Mouse (Mus musculus) heart, embryonic 10.5 days (tissue): ENCODE measurements around the gene Cyp46a1. TPM values are rescaled to one million over a fixed set of nuclear protein-coding genes. Genes with fewer than 3 reads are reported as not detected.

Experiments used
- DNase-seq: peaks from one replicate; pipeline ENCODE4 v3.0.0-alpha.2; 2017; ENCODE audit warnings: low spot score
- H3K27ac ChIP-seq: fragments of 300-500 bp; sonication (generic); 2 replicates; pipeline ENCODE4 v1.5.1; 2016; ENCODE audit warnings: mild to moderate bottlenecking
- H3K27me3 ChIP-seq: fragments of 300-500 bp; sonication (generic); 2 replicates; pipeline ENCODE4 v1.6.1; 2016; ENCODE audit warnings: mild to moderate bottlenecking; ENCODE audit not compliant: poor library complexity, insufficient read depth, severe bottlenecking
- H3K36me3 ChIP-seq: fragments of 300-500 bp; sonication (generic); 2 replicates; pipeline ENCODE4 v1.6.1; 2016; ENCODE audit warnings: mild to moderate bottlenecking, moderate library complexity
- H3K4me1 ChIP-seq: fragments of 300-500 bp; sonication (generic); 2 replicates; pipeline ENCODE4 v1.6.1; 2016; ENCODE audit warnings: mild to moderate bottlenecking
- H3K4me3 ChIP-seq: fragments of 300-500 bp; sonication (generic); 2 replicates; pipeline ENCODE4 v1.5.1; 2016; ENCODE audit warnings: mild to moderate bottlenecking, moderate library complexity
- H3K9me3 ChIP-seq: fragments of 300-500 bp; sonication (generic); 2 replicates; pipeline ENCODE4 v1.6.1; 2016; ENCODE audit warnings: mild to moderate bottlenecking, moderate library complexity
- WGBS: fragments of 180-500 bp; shearing (Covaris S2); methylation state at CpG from one replicate; pipeline ENCODE4 v1.1.7; 2016; 5-methylcytosine and 5-hydroxymethylcytosine counted together
- polyA plus RNA-seq: library from polyadenylated mRNA; unstranded; fragments of >200 nt; fragmentation: Nextera tagmentation; extraction: Ambion mirVana; gene quantifications from 2 replicates; pipeline ENCODE4 v1.2.1, GENCODE M21; 2016

Gene Cyp46a1
- polyA plus RNA-seq, 1 experiment from 2014 or later: 4.4 TPM

DNA sequence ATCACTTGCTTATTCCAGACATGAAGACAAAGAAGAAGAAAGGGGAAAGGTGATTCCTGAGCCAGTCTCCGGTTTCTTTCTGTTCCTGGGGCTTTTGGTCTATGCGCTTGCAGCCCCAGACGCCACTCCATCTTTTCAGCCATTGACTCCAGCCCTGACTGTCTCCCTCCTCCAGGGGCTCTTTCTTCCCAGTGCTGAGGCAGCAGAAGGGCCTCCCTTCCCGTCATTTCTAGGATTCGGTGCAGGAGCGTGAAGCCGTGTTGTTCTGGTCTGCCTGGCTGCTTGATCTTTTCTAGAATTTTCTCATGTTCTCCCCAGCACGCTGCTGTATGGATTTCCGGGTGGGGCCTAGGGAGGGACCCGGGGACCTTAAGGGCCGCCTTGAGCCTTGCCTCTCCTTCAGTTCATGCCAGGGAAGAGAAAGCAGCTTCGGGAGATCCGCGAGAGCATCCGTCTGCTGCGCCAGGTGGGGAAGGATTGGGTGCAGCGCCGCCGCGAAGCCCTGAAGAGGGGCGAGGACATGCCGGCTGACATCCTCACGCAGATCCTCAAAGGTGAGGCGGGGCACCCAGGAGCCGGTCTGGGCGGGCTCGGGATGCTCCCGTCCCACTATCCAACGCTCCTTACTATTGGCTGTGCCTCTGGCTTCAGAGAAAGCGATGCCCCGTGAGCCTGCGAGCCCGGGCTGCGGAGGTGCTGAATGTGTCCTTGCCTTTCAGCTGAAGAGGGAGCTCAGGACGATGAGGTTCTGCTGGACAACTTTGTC, 18.4 kb downstream of the Cyp46a1 start:
- Histone ChIP-seq H3K4me1 (peaks cover 8% of the 10 kb centered on the region), H3K9me3 (no peaks in the 10 kb centered on the region), H3K27ac (no peak overlapping the region), H3K27me3 (peaks cover 88% of the 10 kb centered on the region), H3K36me3 (no peaks in the 10 kb centered on the region), H3K4me3 (peak overlapping the region; percentile 49)
- no peak for DNase-seq
- WGBS: 9% methylated on average over 35 of the region's 35 CpGs

DNA sequence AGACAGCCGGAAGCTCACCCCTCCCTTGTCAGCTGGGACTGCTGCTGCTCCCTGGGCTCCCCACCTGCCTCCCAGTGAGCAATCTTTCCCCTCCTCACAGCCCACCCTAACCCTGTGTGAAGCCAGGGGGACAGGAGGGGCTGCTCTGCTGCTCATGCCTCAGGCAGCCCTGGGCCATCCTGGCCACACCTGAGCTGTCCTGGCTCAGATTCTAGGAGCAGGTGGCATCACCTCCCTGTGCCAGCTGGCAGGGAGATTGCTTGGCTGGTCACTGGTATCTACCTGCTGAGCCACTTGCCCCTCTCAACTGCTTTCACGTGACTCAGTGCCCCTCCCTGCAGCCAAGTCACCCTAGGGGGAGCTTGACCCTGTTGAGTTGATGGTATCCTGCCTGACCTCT, 20.1 kb downstream of the Cyp46a1 start:
- Histone ChIP-seq H3K4me1 (peaks cover 8% of the 10 kb centered on the region), H3K27me3 (peaks cover 79% of the 10 kb centered on the region), H3K27ac (no peak overlapping the region), H3K4me3 (no peak overlapping the region), H3K36me3 (no peaks in the 10 kb centered on the region), H3K9me3 (no peaks in the 10 kb centered on the region)
- WGBS: 63% methylated on average over 2 of the region's 2 CpGs
- no peak for DNase-seq

DNA sequence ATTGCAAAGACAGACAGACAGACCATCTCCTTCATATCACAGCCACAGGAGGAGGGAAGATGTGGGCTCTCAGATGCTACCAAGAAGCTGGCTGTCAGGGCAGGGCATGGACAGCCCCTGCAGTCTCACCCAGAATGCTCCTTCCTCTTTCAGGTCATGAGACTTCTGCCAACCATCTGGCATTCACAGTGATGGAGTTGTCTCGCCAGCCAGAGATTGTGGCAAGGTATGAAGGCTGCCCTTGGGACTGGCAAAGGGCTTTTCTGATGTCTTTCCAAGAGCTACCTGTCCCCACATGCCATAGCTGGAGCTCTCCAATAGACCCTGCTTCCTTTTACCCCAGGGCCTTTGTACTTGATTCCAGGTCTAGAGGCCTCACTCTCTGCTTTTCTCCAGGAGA, 21.1 kb downstream of the Cyp46a1 start:
- Histone ChIP-seq H3K27ac (no peak overlapping the region), H3K27me3 (peaks cover 70% of the 10 kb centered on the region), H3K4me3 (no peak overlapping the region), H3K9me3 (no peaks in the 10 kb centered on the region), H3K36me3 (no peaks in the 10 kb centered on the region), H3K4me1 (peaks cover 11% of the 10 kb centered on the region)
- WGBS: 78% methylated on average over 1 of the region's 1 CpGs
- DNase-seq: no peak

DNA sequence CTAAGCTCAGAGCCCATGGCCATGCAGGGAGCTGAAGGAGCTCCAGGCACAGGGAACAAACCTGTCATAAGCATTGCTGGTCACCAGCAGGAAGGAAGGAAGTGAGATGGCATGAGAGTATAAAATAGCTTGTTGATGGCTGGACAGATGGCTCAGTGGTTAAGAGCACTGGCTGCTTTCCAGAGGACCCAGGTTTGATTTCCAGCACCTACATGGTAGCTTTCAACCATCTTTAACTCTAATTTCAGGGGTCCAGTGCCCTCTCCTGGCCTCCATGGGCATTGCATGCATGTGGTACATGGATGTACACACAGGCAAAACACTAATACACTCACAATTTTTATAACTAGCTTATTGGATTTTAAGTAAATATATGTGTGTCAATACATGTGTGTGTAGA, 21.8 kb downstream of the Cyp46a1 start:
- Histone ChIP-seq H3K27me3 (peaks cover 64% of the 10 kb centered on the region), H3K4me1 (peaks cover 12% of the 10 kb centered on the region), H3K9me3 (no peaks in the 10 kb centered on the region), H3K36me3 (no peaks in the 10 kb centered on the region), H3K4me3 (no peak overlapping the region), H3K27ac (no peak overlapping the region)
- DNase-seq: no peak

DNA sequence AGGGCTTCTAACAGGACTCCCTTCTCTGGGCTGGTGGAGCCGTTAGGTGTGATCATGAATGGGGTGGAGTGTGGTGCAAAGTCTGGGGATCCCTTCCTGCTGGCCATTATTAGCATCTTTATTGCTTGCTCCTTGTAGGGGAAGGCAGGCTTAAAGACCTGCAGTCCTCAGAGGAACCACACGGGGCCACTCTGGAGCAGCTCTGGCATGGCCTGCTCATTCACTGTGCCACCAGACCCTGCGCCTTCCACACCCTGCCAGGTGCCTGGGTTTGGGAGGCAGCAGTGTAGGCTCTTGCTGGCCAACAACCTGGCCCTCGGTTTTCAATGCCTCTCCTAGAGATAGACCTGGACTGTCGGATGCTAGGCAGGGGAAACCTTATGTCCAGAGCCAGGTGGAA, 29.6 kb downstream of the Cyp46a1 start:
- DNase-seq: peak; percentile 84
- Histone ChIP-seq H3K4me1 (peaks cover 43% of the 10 kb centered on the region), H3K9me3 (no peaks in the 10 kb centered on the region), H3K27me3 (peaks cover 27% of the 10 kb centered on the region), H3K36me3 (no peaks in the 10 kb centered on the region), H3K4me3 (no peak overlapping the region), H3K27ac (no peak overlapping the region)
- WGBS: 5% methylated on average over 5 of the region's 5 CpGs

DNA sequence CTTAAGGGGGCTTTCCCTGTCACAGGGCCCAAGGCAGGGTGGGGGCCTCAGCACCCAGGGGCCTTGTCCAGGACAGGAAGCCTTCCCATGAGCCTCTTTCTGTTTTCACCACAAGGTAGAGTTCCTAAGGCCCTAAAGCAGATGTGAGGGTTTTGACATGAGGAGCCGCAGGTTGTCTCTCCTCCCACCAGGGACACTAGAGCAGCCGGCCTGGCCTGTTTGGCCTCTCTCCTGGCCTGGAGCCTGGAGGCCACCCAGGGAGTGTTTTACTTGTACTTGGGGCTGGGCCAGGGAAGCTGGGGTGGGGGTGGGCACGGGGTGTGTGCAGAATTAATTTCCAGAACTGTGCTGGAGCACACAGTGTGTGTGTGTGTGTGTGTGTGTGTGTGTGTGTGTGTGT, 31.2 kb downstream of the Cyp46a1 start:
- H3K27ac ChIP-seq: no peak overlapping the region
- DNase-seq: no peak
- H3K9me3 ChIP-seq: no peaks in the 10 kb centered on the region
- 31% methylated on average over 3 of the region's 3 CpGs for WGBS
- H3K36me3 ChIP-seq: no peaks in the 10 kb centered on the region
- no peak overlapping the region for H3K4me3 ChIP-seq
- H3K27me3 ChIP-seq: peaks cover 27% of the 10 kb centered on the region
- H3K4me1 ChIP-seq: peaks cover 55% of the 10 kb centered on the region

DNA sequence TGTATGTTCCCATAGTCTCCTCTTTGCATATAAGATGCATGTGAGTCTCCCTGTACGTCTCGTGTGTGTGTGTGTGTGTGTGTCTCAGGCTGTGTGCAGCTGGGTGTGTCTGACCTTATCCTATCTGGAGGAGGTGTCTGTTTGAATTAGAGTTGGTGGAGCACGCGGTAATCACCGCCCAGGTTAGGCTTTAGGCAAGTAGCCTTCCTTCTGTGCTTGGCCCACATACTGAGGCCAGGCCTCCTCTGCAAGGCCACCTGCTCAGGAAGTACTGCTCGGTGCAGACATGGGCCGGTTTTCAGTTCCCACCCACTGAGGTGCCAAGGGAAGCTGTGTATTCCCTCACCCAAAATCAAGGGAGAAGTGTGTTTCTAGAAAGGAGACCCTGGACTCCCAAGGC, 31.7 kb downstream of the Cyp46a1 start:
- 67% methylated on average over 7 of the region's 7 CpGs for WGBS
- peaks cover 27% of the 10 kb centered on the region for H3K27me3 ChIP-seq
- DNase-seq: no peak
- H3K4me1 ChIP-seq: peaks cover 60% of the 10 kb centered on the region
- H3K27ac ChIP-seq: no peak overlapping the region
- no peaks in the 10 kb centered on the region for H3K36me3 ChIP-seq
- no peaks in the 10 kb centered on the region for H3K9me3 ChIP-seq
- H3K4me3 ChIP-seq: no peak overlapping the region

DNA sequence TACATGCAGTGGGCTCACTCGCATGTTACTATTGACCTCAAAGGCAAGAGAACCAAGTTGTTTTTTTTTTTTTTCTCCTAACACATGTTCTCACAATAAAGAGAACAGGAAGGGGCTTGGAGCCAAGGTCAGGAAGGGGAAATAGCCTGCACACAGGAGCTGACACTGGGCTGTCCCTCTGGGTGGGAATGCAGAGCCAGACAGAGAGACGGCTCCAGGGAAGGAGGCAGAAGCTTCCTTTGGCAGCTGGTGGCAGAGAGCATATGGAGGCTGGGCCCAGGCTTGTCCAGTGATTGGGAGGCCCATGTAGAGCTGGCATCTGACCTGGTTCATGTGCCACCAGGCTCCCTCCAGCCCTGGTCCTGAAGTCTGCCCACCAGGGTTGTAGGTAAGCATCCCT, 33.7 kb downstream of the Cyp46a1 start:
- Histone ChIP-seq H3K4me1 (peaks cover 70% of the 10 kb centered on the region), H3K9me3 (no peaks in the 10 kb centered on the region), H3K4me3 (no peak overlapping the region), H3K27ac (no peak overlapping the region), H3K36me3 (no peaks in the 10 kb centered on the region), H3K27me3 (peaks cover 6% of the 10 kb centered on the region; the same call in 1 of the 2 replicates)
- DNase-seq: no peak
- WGBS: 75% methylated on average over 2 of the region's 2 CpGs

DNA sequence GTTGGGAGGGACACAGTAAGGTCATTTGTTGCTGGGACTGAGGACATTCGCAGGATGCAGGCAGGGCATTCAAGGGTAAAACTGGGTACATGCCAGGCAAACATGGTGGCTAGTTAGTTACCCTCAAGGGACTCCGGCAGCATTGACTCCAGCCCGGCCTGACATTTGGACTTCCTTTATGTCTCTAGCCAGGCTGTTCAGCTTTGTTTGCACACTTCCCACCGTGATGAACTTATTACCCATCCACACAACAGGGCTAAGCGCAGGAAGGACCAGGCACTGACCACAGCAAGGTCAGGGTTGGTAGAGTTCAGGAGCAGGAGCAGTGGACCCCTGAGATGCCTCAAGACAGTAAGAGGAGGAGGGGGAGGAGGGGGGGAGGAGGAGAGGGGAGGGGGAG, 34.7 kb downstream of the Cyp46a1 start:
- Histone ChIP-seq H3K4me1 (peaks cover 71% of the 10 kb centered on the region), H3K4me3 (no peak overlapping the region), H3K27ac (peak overlapping the region; percentile 93), H3K27me3 (0 out of 2 replicates have a peak, but pooled peaks cover 6% of the 10 kb centered on the region), H3K36me3 (no peaks in the 10 kb centered on the region), H3K9me3 (no peaks in the 10 kb centered on the region)
- no peak for DNase-seq
- 75% methylated on average over 5 of the region's 5 CpGs for WGBS

DNA sequence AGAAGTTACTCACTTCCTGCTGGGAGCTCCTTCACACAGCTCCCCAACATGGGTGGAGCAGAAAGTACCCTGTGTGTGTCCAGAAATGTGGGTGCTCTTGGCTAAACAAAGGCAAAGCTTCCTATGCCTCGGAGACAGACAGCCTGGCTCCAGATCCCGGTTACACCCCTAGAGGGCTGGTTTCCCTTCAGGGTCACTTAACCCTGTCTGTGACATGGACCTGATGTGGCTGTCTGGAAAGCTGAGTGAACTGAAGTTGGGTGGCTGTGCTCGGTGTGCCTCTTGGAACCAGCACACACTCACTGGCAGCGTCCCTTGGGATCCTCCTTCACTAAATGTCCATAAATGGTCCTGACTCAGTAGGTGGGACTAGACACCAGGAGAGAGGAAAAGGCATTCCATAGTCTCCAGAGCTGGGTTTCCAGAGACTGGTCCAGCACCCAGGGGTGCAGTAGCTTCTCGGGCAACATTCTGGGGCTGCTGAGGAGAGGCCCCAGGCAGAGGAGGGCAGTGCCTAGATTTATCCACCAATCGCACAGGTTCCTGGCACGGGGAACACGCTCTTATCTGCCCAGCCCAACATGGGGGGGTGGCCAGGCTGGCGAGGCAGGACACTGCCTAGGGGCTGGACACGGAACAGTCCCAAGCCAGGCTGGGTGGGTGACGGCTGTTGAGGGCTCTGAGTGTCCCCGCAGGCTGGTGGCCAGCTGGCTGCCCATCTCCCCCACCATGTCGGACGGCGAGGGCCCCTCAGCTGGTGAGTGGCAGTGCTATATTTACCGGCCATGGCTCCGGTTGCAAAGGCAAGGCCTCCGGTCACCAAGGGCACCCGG, 36.6 kb downstream of the Cyp46a1 start, which contains the start of gene Eml1:
TSS of gene Eml1 (plus strand) at position 362 of the 833 bp plus-strand sequence.
- Histone ChIP-seq H3K9me3 (no peaks in the 10 kb centered on the region), H3K4me1 (peaks cover 72% of the 10 kb centered on the region), H3K27ac (peak within 1 kb of the TSS; percentile 93), H3K36me3 (no peaks in the 10 kb centered on the region), H3K4me3 (peak within 1 kb of the TSS; percentile 49), H3K27me3 (no peaks in the 10 kb centered on the region)
- 40% methylated on average over 19 of the region's 19 CpGs for WGBS
- DNase-seq: peak; percentile 82

DNA sequence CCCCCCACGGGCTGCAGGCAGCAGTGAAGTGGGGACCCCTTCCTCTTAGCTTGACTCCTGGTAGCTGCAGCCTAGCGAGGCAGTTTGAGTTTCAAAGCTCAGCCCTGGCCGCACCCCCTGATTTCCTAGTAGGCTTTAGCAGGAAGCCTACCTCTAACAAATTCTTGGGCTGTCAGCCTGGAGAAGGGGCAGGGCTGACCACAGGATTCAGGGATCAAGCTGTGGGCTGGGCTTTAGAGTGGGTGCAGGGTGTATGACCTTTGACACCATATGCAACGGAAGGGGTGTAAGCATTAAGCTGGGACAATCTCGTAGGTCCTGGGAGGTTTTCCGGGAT, 37.2 kb downstream of the Cyp46a1 start:
- no peaks in the 10 kb centered on the region for H3K36me3 ChIP-seq
- peak overlapping the region; percentile 49 for H3K4me3 ChIP-seq
- H3K9me3 ChIP-seq: no peaks in the 10 kb centered on the region
- DNase-seq: no peak
- H3K27me3 ChIP-seq: no peaks in the 10 kb centered on the region
- peak overlapping the region; percentile 93 for H3K27ac ChIP-seq
- 55% methylated on average over 6 of the region's 6 CpGs for WGBS
- H3K4me1 ChIP-seq: peaks cover 75% of the 10 kb centered on the region

DNA sequence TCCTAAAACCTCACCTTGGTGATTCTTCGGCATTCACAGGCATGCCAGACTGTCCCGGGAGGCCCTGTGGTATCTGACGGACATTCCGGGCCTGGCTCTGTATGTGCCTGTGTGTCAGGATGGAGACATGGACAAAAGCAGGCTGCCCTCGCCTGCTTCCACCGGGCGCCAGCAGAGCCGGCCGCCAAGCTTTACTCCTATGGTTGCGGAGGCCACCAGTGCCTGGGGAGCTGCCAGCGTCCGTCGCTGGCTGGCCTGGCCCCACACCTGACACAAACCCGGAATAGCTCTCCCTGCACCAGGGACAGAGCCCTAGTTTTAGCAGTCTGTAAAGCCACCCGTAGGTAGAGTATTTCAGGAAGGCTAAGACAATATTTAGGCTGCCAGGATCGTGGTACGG, 38.1 kb downstream of the Cyp46a1 start:
- no peaks in the 10 kb centered on the region for H3K36me3 ChIP-seq
- H3K4me1 ChIP-seq: peaks cover 81% of the 10 kb centered on the region
- H3K9me3 ChIP-seq: no peaks in the 10 kb centered on the region
- H3K27ac ChIP-seq: peak overlapping the region; percentile 93
- H3K4me3 ChIP-seq: no peak overlapping the region
- H3K27me3 ChIP-seq: no peaks in the 10 kb centered on the region
- DNase-seq: no peak
- 70% methylated on average over 17 of the region's 17 CpGs for WGBS

DNA sequence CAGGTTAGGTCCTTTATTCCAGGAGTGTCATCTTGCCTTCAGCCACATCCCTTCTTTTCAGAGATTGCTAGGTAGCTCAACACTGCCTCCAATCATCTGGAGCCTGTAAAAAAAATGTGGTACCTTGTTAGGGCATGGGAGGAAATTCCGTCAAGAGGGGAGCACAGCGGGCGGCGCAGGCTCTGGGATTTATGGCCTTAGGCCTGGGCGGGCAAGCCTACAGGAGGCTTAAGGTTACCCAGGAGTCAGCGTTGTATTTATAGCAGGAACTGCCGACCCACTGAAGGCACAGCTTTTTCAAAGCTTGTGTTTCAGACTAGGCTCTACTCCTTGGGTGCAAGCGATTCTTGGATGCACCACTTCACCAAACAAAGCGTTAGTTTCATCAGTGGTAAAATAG, 39.4 kb downstream of the Cyp46a1 start:
- DNase-seq: no peak
- Histone ChIP-seq H3K27me3 (no peaks in the 10 kb centered on the region), H3K4me1 (peaks cover 76% of the 10 kb centered on the region), H3K36me3 (no peaks in the 10 kb centered on the region), H3K9me3 (no peaks in the 10 kb centered on the region), H3K4me3 (no peak overlapping the region), H3K27ac (peak overlapping the region; percentile 93; the same call in 1 of the 2 replicates)
- 63% methylated on average over 9 of the region's 9 CpGs for WGBS
